Mouse (Mus musculus) erythroblast, embryonic 14.5 days (primary cell): ENCODE results near the gene Scnn1a.

Experiments
- GATA1 ChIP-seq: IDR thresholded peaks from 2 replicates; pipeline ENCODE4 v1.6.1; 2012; ENCODE audit warnings: low read length, inconsistent platforms, mixed read lengths
- TAL1 ChIP-seq: IDR thresholded peaks from 3 replicates; pipeline ENCODE4 v1.6.1; 2012; ENCODE audit warnings: low read length, inconsistent platforms, mixed read lengths

- TF ChIP-seq TAL1 = no peak
- TF ChIP-seq GATA1 = no peak
These were observed 10.3 kb downstream of the Scnn1a start for GRCm38 (mm10) chr6:125330626-125331326.
